Mouse (Mus musculus): ENCODE measurements around the gene Gm20909.
"Not testable (repeated sequence)": the region's sequence is repeated elsewhere in the genome, so short reads cannot be mapped to it uniquely, and the experiment has no call there.

The Gm20909 gene

DNA sequence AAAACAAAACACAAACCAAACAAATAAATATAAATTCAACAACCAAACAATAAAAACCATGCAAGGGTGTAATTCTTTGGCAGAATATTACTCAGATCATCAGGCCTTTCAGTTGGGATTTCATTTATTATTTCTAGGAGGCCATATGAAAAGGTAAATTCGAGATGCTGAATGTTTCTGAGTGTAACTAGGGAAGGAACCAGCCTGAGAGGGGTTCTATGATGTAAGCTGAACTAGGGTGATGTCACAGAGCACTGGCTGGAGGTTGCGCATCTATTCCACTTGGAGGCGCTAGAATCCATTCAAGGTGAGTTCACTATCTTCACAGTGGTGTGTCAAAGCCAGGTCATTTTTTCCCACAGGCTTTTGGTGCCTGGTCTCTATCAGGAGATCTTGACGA is at the start of gene Gm20909:
TSS of gene Gm20909 (plus strand) at position 301 of the 400 bp plus-strand sequence.
- not testable (repeated sequence) for DNase-seq

Measured in thymus, adult 18-20 months (tissue).